Mouse (Mus musculus) forebrain, embryonic 12.5 days (tissue): ENCODE measurements at regions not wholly inside any gene's neighbourhood (a gene's known extent, or its start where the extent isn't known, plus 50 kb on each side); places are given as distances from the start of the nearest gene placed in this dataset. TPM values are rescaled to one million over a fixed set of nuclear protein-coding genes. Genes with fewer than 3 reads are reported as not detected.

ENCODE experiments used
- microRNA-seq: library from miRNA; unstranded; fragments of <30 nt; microRNA quantifications from one replicate; pipeline ENCODE4, GENCODE M21; 2017

Small RNAs in the stretch of these regions (microRNA-seq; reads per million reads assigned to microRNA genes)
- not detected for gene Gm24271
